Mouse (Mus musculus) small intestine, adult 2 months (tissue): ENCODE results near the gene Ralgapa2.

Experiments
- CTCF ChIP-seq: fragments of 200-500 bp; IDR thresholded peaks from 2 replicates; pipeline ENCODE4 v1.5.1; 2012; ENCODE audit warnings: low read depth, mild to moderate bottlenecking, control low read depth, inconsistent platforms, low read length, moderate library complexity, mixed read lengths; ENCODE audit not compliant: insufficient replicate concordance, insufficient read length; ENCODE audit errors: extremely low read depth
- POLR2A ChIP-seq: fragments of 200-500 bp; IDR thresholded peaks from 2 replicates; pipeline ENCODE4 v1.6.1; 2012; ENCODE audit warnings: low read depth, mild to moderate bottlenecking, control low read depth, inconsistent platforms, low read length, moderate library complexity

DNA sequence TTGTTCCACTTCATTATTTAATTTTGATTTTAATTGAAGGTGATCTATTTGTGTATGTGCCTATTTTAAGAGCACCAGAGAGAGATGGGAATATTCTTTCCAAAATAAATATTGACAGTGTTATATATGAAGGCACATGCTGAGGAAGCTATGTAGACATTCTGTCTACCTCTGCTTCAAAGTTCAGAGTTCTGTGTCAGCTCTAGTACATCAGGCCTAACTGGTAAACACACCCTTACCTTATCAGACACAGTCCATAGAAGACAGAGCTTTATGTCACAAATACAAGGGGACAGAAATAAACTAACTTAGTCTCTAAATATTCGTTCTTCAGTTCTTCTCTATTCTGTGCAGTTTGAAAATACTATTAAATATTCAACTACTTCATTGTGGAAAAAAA is 12.1 kb downstream of the Ralgapa2 start:
- TF ChIP-seq CTCF (no peak), POLR2A (no peak)
